Mouse (Mus musculus) erythroblast, adult 5-6 weeks (primary cell): ENCODE results near the gene Col13a1. TPM values are rescaled to one million over a fixed set of nuclear protein-coding genes. Genes with fewer than 3 reads are reported as not detected.

Experiments
- total RNA-seq, 2 experiments: library from RNA; stranded (forward) in 1 of 2; stranded (reverse) in 1 of 2; fragments of 150-400 nt in 1 of 2; fragments of 200-764, 138-1000 nt in 1 of 2; gene quantifications; 2 replicates each; pipeline versions ENCODE4 v1.2.3 to v1.2.4; 2015 to 2017; ENCODE audit warnings: low replicate concordance in 2 of 2

Gene Col13a1
- total RNA-seq, 2 experiments from 2014 or later, result not detected

Other genes with a start within 250 kb of the Col13a1 start
- gene H2afy2, start 195.0 kb downstream of the Col13a1 start, total RNA-seq (2015; ENCODE audit: low replicate concordance), result not detected in 2 replicates
- 0.70 TPM in 1 of 2 replicates, not detected in the other for gene H2afy2, start 195.0 kb downstream of the Col13a1 start, total RNA-seq (2017; ENCODE audit: low replicate concordance)
- not detected in 2 replicates for gene Neurog3, start 154.0 kb upstream of the Col13a1 start, total RNA-seq (2015; ENCODE audit: low replicate concordance)
- gene Neurog3, start 154.0 kb upstream of the Col13a1 start, total RNA-seq (2017; ENCODE audit: low replicate concordance), result not detected in 2 replicates
- not detected in 2 replicates for gene Fam241b, start 164.8 kb upstream of the Col13a1 start, total RNA-seq (2015; ENCODE audit: low replicate concordance)
- not detected in 2 replicates for gene Fam241b, start 164.8 kb upstream of the Col13a1 start, total RNA-seq (2017; ENCODE audit: low replicate concordance)